In the genomic region with DNA sequence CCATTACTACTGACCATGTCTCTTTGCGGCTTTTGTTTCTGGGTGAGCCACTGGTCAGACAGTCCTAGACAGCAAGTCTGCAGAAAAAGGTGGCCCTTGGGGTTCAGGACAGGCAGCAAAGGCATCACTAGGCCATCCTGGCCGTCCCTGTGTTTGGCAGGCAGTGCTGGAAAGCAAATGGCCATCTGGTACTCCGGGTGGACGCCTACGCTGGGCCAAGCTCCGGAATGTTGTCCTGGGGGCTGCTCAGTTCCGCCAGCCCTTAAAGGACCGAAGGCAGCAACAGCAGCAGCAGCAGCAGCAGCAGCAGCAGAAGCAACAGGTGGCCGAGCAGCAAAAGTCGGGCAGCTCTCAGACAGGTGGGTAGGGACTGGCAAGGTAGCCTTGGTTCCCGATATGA, we compare ENCODE assay signal across 14 mouse cellular contexts.
A peak's percentile ranks its signal among the peaks of the same experiment; 100 is the strongest.
DNase-seq lines count a peak whose midpoint lies in the region.
"Had no signal": no experiment of that assay in that cellular context is flagged by ENCODE, and none has a peak within 500 bp of the region (broad histone marks: within the 10 kb centered on the region; RNA-seq: fewer than 3 reads in every experiment).

No protein-coding gene starts in this region.

- peak; percentile 68 for DNase-seq in cerebellum, adult 11 months
- DNase-seq in cerebellum, adult 18-20 months, result peak; percentile 76 to 81
- DNase-seq in cerebellum, adult 9-11 months, result peak; percentile 86
- peak; percentile 74 to 79 for DNase-seq in cerebellum, postnatal 36 days
- DNase-seq in lung, postnatal 14 days, result no peak
- DNase-seq in lung, adult 18-20 months, result no peak
- no peak for DNase-seq in natural killer cell, adult 2 months (ENCODE audit: low spot score in 2 of 2)
- DNase-seq: adrenal gland, adult 2 months; adrenal gland, postnatal 25 days; embryo, embryonic 11 days; gastrocnemius, adult 2 months; gastrocnemius, postnatal 25 days; heart, postnatal 4 days; kidney, adult 11 months had no signal

Comparison
In these comparisons a context has a peak if more than half of its experiments do, and no peak if none do; other contexts are left out.
1. DNase-seq: peak in cerebellum, adult 11 months (single experiment), cerebellum, adult 18-20 months (2 of 2), cerebellum, adult 9-11 months (single experiment) and cerebellum, postnatal 36 days (2 of 2); none in lung, postnatal 14 days (single experiment), lung, adult 18-20 months (0 of 2) and natural killer cell, adult 2 months (0 of 2).